In genomic region chr1:68120364-68120763, GRCm38 (mm10) we compare ENCODE assay signal across 27 mouse cellular contexts.
DNase-seq lines count a peak whose midpoint lies in the region; ATAC-seq lines count a peak whose summit lies in the region.
"Had no signal": no experiment of that assay in that cellular context is flagged by ENCODE, and none has a peak within 500 bp of the region (broad histone marks: within the 10 kb centered on the region; RNA-seq: fewer than 3 reads in every experiment).

No protein-coding gene starts in this region.

- no peak overlapping the region for H3K4me2 ChIP-seq in hindbrain, embryonic 11.5 days (replicated peaks; ENCODE audit: low read depth, low read length)
- H3K4me2 ChIP-seq in hindbrain, embryonic 16.5 days (ENCODE audit: low read length), result no peak overlapping the region
- no peak overlapping the region for H3K4me2 ChIP-seq in neural tube, embryonic 14.5 days (ENCODE audit: low read depth, low read length)
- no peak overlapping the region for H3K4me2 ChIP-seq in midbrain, embryonic 13.5 days (replicated peaks)
- H3K4me2 ChIP-seq in liver, embryonic 12.5 days, result no peak overlapping the region
- H3K4me2 ChIP-seq: heart, embryonic 13.5 days; neural tube, embryonic 15.5 days had no signal

- H3K9me3 ChIP-seq in hindbrain, embryonic 11.5 days (ENCODE audit: control insufficient read depth, low read length), result no peaks in the 10 kb centered on the region
- H3K9me3 ChIP-seq in hindbrain, embryonic 16.5 days (ENCODE audit: control insufficient read depth, low read length), result no peaks in the 10 kb centered on the region
- no peaks in the 10 kb centered on the region for H3K9me3 ChIP-seq in neural tube, embryonic 14.5 days (ENCODE audit: control insufficient read depth, low read length)
- H3K9me3 ChIP-seq in midbrain, embryonic 13.5 days, result no peaks in the 10 kb centered on the region
- H3K9me3 ChIP-seq in liver, embryonic 12.5 days (replicated peaks), result no peaks in the 10 kb centered on the region
- H3K9me3 ChIP-seq: forebrain, embryonic 10.5 days; heart, embryonic 13.5 days; limb, embryonic 10.5 days; neural tube, embryonic 15.5 days had no signal

- ATAC-seq in hindbrain, embryonic 11.5 days (ENCODE audit: low FRiP score), result peak; percentile 57; the same call in 1 of the 2 replicates
- no peak for ATAC-seq in hindbrain, embryonic 16.5 days
- peak; percentile 70; the same call in 1 of the 2 replicates for ATAC-seq in neural tube, embryonic 14.5 days (ENCODE audit: low read depth)
- no peak; the same call in 1 of the 2 replicates for ATAC-seq in midbrain, embryonic 13.5 days
- ATAC-seq in liver, embryonic 12.5 days, result no peak
- ATAC-seq: CD4-positive, CD25-positive, alpha-beta regulatory T cell, adult 4 months; forebrain, embryonic 16.5 days; inflammation-experienced regulatory T-cells, adult 6 months had no signal

- H3K27me3 ChIP-seq in hindbrain, embryonic 11.5 days (ENCODE audit: control insufficient read depth, insufficient read depth, low read length), result no peaks in the 10 kb centered on the region
- H3K27me3 ChIP-seq in hindbrain, embryonic 16.5 days (replicated peaks; ENCODE audit: control insufficient read depth, insufficient read depth, low read length), result no peaks in the 10 kb centered on the region
- no peaks in the 10 kb centered on the region for H3K27me3 ChIP-seq in neural tube, embryonic 14.5 days (ENCODE audit: control insufficient read depth, insufficient read depth, low read length)
- no peaks in the 10 kb centered on the region for H3K27me3 ChIP-seq in midbrain, embryonic 13.5 days
- H3K27me3 ChIP-seq in liver, embryonic 12.5 days (replicated peaks), result no peaks in the 10 kb centered on the region
- H3K27me3 ChIP-seq: heart, embryonic 13.5 days; neural tube, embryonic 15.5 days had no signal

- no peak overlapping the region for H3K27ac ChIP-seq in hindbrain, embryonic 11.5 days (ENCODE audit: low read depth, low read length)
- H3K27ac ChIP-seq in hindbrain, embryonic 16.5 days (ENCODE audit: low read depth, low read length), result no peak overlapping the region
- H3K27ac ChIP-seq in neural tube, embryonic 14.5 days (ENCODE audit: low read depth, low read length), result no peak overlapping the region
- peak overlapping the region; percentile 35; the same call in 1 of the 2 replicates for H3K27ac ChIP-seq in midbrain, embryonic 13.5 days
- H3K27ac ChIP-seq in liver, embryonic 12.5 days, result no peak overlapping the region
- H3K27ac ChIP-seq: forebrain, embryonic 10.5 days; heart, adult 2 months; heart, embryonic 13.5 days; limb, embryonic 10.5 days; neural tube, embryonic 15.5 days; stomach, postnatal 0 days had no signal

- no peaks in the 10 kb centered on the region for H3K36me3 ChIP-seq in hindbrain, embryonic 11.5 days (ENCODE audit: control insufficient read depth, insufficient read depth, low read length)
- no peaks in the 10 kb centered on the region for H3K36me3 ChIP-seq in hindbrain, embryonic 16.5 days (ENCODE audit: control insufficient read depth, insufficient read depth, low read length)
- H3K36me3 ChIP-seq in neural tube, embryonic 14.5 days (ENCODE audit: control insufficient read depth, insufficient read depth, low read length), result no peaks in the 10 kb centered on the region
- no peaks in the 10 kb centered on the region for H3K36me3 ChIP-seq in midbrain, embryonic 13.5 days
- H3K36me3 ChIP-seq in liver, embryonic 12.5 days, result no peaks in the 10 kb centered on the region
- H3K36me3 ChIP-seq: forebrain, embryonic 10.5 days; heart, embryonic 13.5 days; limb, embryonic 10.5 days; neural tube, embryonic 15.5 days had no signal

- WGBS in hindbrain, embryonic 11.5 days, result 54% methylated on average over 7 of the region's 7 CpGs
- 29% methylated on average over 7 of the region's 7 CpGs for WGBS in hindbrain, embryonic 16.5 days
- WGBS in neural tube, embryonic 14.5 days, result 38% methylated on average over 7 of the region's 7 CpGs
- 43% methylated on average over 7 of the region's 7 CpGs for WGBS in midbrain, embryonic 13.5 days
- WGBS in liver, embryonic 12.5 days (ENCODE audit: insufficient replicate concordance), result 68% methylated on average over 7 of the region's 7 CpGs

- no peak overlapping the region for H3K9ac ChIP-seq in hindbrain, embryonic 11.5 days (ENCODE audit: low read depth, low read length)
- no peak overlapping the region for H3K9ac ChIP-seq in hindbrain, embryonic 16.5 days (ENCODE audit: low read depth, low read length)
- H3K9ac ChIP-seq in neural tube, embryonic 14.5 days (replicated peaks; ENCODE audit: low read depth, low read length), result no peak overlapping the region
- H3K9ac ChIP-seq in midbrain, embryonic 13.5 days (replicated peaks), result 0 out of 2 replicates have a peak overlapping the region, but pooled peaks have one; percentile 2
- no peak overlapping the region for H3K9ac ChIP-seq in liver, embryonic 12.5 days
- H3K9ac ChIP-seq: heart, embryonic 13.5 days; neural tube, embryonic 15.5 days had no signal

- no peak for DNase-seq in hindbrain, embryonic 11.5 days (ENCODE audit: low spot score)
- DNase-seq in neural tube, embryonic 10.5 days (ENCODE audit: extremely low spot score, low spot score), result no peak
- no peak for DNase-seq in embryo, embryonic 11 days
- DNase-seq: adrenal gland, postnatal 14 days; cerebellum, adult 9-10 months; gastrocnemius, postnatal 25 days; heart, adult 2 months; heart, postnatal 14 days; kidney, adult 8-10 months; liver; lung, postnatal 4 days; right cerebral cortex, adult 18-20 months; thymus, adult 2 months; thymus, postnatal 4 days had no signal

- no peaks in the 10 kb centered on the region for H3K4me1 ChIP-seq in hindbrain, embryonic 11.5 days (replicated peaks; ENCODE audit: control insufficient read depth, insufficient read depth, low read length)
- H3K4me1 ChIP-seq in hindbrain, embryonic 16.5 days (ENCODE audit: control insufficient read depth, insufficient read depth, low read depth, low read length), result no peaks in the 10 kb centered on the region; the same call in 1 of the 2 replicates
- 0 out of 2 replicates have a peak, but pooled peaks cover 3% of the 10 kb centered on the region for H3K4me1 ChIP-seq in neural tube, embryonic 14.5 days (ENCODE audit: control insufficient read depth, insufficient read depth, low read length)
- peaks cover 12% of the 10 kb centered on the region; the same call in 1 of the 2 replicates for H3K4me1 ChIP-seq in midbrain, embryonic 13.5 days (replicated peaks)
- H3K4me1 ChIP-seq in liver, embryonic 12.5 days, result no peaks in the 10 kb centered on the region
- H3K4me1 ChIP-seq: heart, embryonic 13.5 days; limb, embryonic 10.5 days had no signal

- H3K4me3 ChIP-seq in hindbrain, embryonic 11.5 days (ENCODE audit: low read depth, low read length), result no peak overlapping the region
- H3K4me3 ChIP-seq in hindbrain, embryonic 16.5 days (ENCODE audit: low read length), result no peak overlapping the region
- H3K4me3 ChIP-seq in neural tube, embryonic 14.5 days (ENCODE audit: low read depth, low read length), result no peak overlapping the region
- no peak overlapping the region for H3K4me3 ChIP-seq in midbrain, embryonic 13.5 days (replicated peaks)
- H3K4me3 ChIP-seq in liver, embryonic 12.5 days, result no peak overlapping the region
- H3K4me3 ChIP-seq: forebrain, embryonic 10.5 days; heart, adult 2 months; heart, embryonic 13.5 days; limb, embryonic 10.5 days; myocyte; neural tube, embryonic 15.5 days had no signal

Comparison
In these comparisons a context has a peak if more than half of its experiments do, and no peak if none do; other contexts are left out.
1. ATAC-seq: peak in hindbrain, embryonic 11.5 days (single experiment) and neural tube, embryonic 14.5 days (single experiment); none in hindbrain, embryonic 16.5 days (single experiment), midbrain, embryonic 13.5 days (single experiment) and liver, embryonic 12.5 days (single experiment).